Mouse (Mus musculus) stomach, postnatal 0 days (tissue): ENCODE measurements around the gene Nr2e3. TPM values are rescaled to one million over a fixed set of nuclear protein-coding genes. Genes with fewer than 3 reads are reported as not detected.

ENCODE experiments used
- ATAC-seq: fragments of 200-750 bp; cut with Nextera tagmentation; 2 replicates; pipeline ENCODE4 v1.8.0; 2017; ENCODE audit not compliant: low FRiP score, low TSS enrichment
- DNase-seq: peaks from one replicate; pipeline ENCODE4 v3.0.0-alpha.2; 2016; ENCODE audit warnings: low spot score
- H3K27ac ChIP-seq: fragments of 300-500 bp; sonication (generic); replicated peaks from 2 replicates; pipeline ENCODE4 v1.5.1; 2014; ENCODE audit warnings: mild to moderate bottlenecking, control low read depth
- H3K27me3 ChIP-seq: fragments of 300-500 bp; sonication (generic); 2 replicates; pipeline ENCODE4 v1.6.1; 2014; ENCODE audit warnings: low read length; ENCODE audit not compliant: control insufficient read depth, insufficient read depth
- H3K36me3 ChIP-seq: fragments of 300-500 bp; sonication (generic); 2 replicates; pipeline ENCODE4 v1.6.1; 2014; ENCODE audit warnings: low read length, mixed read lengths; ENCODE audit not compliant: control insufficient read depth, insufficient read depth
- H3K4me1 ChIP-seq: fragments of 300-500 bp; sonication (generic); replicated peaks from 2 replicates; pipeline ENCODE4 v1.6.1; 2014; ENCODE audit warnings: antibody characterized with exemption; ENCODE audit not compliant: control insufficient read depth, insufficient read depth
- H3K4me2 ChIP-seq: fragments of 300-500 bp; sonication (generic); replicated peaks from 2 replicates; pipeline ENCODE4 v1.6.1; 2014; ENCODE audit warnings: low read depth, mild to moderate bottlenecking, control low read depth, moderate library complexity
- H3K4me3 ChIP-seq: fragments of 300-500 bp; sonication (generic); 2 replicates; pipeline ENCODE4 v1.5.1; 2014; ENCODE audit warnings: low read depth, low read length, control low read depth
- H3K9ac ChIP-seq: fragments of 300-500 bp; sonication (generic); 2 replicates; pipeline ENCODE4 v1.6.1; 2014; ENCODE audit warnings: mild to moderate bottlenecking, low read length, control low read depth, mixed read lengths
- H3K9me3 ChIP-seq: fragments of 300-500 bp; sonication (generic); 2 replicates; pipeline ENCODE4 v1.6.1; 2016; ENCODE audit warnings: low read length; ENCODE audit not compliant: control insufficient read depth
- CTCF ChIP-seq: IDR thresholded peaks from 2 replicates; pipeline ENCODE4 v1.5.1; 2016; ENCODE audit warnings: antibody characterized with exemption, low read depth, mild to moderate bottlenecking, moderate library complexity
- EP300 ChIP-seq: optimal IDR thresholded peaks from 2 replicates; pipeline ENCODE3; 2016; ENCODE audit warnings: antibody characterized with exemption
- WGBS: fragments of 180-500 bp; shearing (Covaris S2); extraction: QIAGEN DNeasy Blood & Tissue Kit; methylation state at CpG from one replicate; pipeline ENCODE4 v1.1.7; 2014; 5-methylcytosine and 5-hydroxymethylcytosine counted together
- polyA plus RNA-seq: library from polyadenylated mRNA; unstranded; fragments of >200 nt; fragmentation: Nextera tagmentation; extraction: Ambion mirVana; gene quantifications from 2 replicates; pipeline ENCODE4 v1.2.1, GENCODE M21; 2015

Nr2e3 gene
- polyA plus RNA-seq, 1 experiment from 2014 or later = not detected

DNA sequence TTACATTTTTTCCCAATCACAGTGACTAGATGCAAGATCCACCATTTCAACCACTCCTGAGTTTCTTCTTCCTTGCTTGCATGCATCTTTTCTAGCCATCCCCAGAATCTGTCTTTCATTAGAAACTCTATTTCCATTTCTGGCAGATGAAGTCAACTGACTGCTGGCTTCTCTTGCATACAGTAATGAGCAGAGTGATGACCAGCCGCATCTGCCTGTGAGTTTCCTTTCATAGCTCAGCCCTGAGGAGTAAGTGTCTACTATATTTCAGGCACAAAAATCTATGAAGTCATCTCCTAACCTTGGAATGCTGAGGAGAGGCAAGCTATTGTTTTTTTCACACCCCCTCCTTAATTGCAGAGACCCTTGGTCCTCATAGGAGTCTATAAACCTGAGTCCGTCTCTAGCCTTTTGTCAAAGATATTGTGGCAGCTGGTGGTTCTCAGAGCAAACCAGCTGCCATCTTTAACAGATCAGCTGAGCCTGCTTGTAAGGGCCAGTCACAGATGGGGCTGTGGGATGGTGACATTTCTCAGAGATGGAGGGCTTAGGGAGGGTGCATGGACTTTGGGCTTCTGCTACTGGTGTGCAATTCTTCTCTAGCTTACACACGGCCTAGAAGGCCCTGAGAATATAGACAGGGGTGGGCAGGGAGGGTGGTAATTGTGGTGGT is 25.6 kb upstream of the Nr2e3 start:
- whole genome bisulfite sequencing = 73% methylated on average over 3 of the region's 3 CpGs
- DNase-seq = no peak
- H3K36me3 ChIP-seq = peaks cover 3% of the 10 kb centered on the region; the same call in 1 of the 2 replicates

DNA sequence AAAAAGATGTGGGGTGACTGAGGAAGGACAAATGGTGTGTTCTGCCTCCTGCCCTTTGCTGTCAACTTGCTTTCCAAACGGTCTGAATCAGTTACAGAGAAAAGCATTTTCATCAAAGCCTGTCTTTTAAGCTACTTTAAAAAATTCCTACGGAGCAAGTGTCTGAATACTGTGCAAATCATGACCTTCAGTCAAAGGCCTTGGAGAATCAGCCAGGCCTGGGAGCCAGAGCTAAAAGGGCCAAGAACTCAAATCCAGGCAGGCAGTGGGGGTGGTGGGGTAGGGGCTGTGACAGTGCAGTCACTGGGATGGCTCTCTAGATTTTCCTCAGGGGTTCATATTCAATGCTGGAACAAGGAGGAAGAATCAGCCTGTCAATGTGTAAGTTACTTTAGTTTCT is 20.7 kb upstream of the Nr2e3 start:
- Histone ChIP-seq H3K9ac (no peak overlapping the region), H3K9me3 (no peaks in the 10 kb centered on the region), H3K4me2 (no peak overlapping the region), H3K4me1 (no peaks in the 10 kb centered on the region), H3K36me3 (no peaks in the 10 kb centered on the region), H3K27ac (no peak overlapping the region), H3K27me3 (no peaks in the 10 kb centered on the region), H3K4me3 (no peak overlapping the region)
- 69% methylated on average over 2 of the region's 2 CpGs for WGBS
- ATAC-seq = no peak
- TF ChIP-seq CTCF (no peak), EP300 (no peak)
- DNase-seq = no peak

More for the DNA sequence above, 25.6 kb upstream of the Nr2e3 start:
- no peaks in the 10 kb centered on the region for H3K9me3 ChIP-seq
- no peaks in the 10 kb centered on the region for H3K27me3 ChIP-seq
- no peak overlapping the region for H3K9ac ChIP-seq
- H3K4me3 ChIP-seq = no peak overlapping the region
- no peak overlapping the region for H3K27ac ChIP-seq
- H3K4me2 ChIP-seq = no peak overlapping the region
- no peaks in the 10 kb centered on the region for H3K4me1 ChIP-seq
- no peak for ATAC-seq
- TF ChIP-seq CTCF (no peak), EP300 (no peak)

DNA sequence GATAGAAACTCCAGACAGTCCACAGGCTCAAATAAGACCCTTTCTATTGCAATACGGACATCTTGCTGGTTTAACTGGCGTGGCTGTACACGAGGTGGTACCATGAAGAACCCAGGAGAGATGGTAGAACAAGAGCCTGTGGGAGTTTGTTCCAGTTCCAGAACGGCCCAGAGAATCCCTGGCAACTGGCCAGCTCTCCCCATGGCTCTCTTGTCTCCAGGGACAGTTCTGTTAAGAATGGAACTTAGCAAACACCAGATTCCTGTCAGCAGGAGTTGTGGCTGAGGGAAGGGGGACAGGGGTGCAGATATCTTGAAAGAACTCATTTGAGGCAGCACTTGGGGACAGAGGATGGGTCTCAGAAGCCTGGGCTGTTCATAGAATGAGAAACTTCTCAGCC is 10.8 kb upstream of the Nr2e3 start:
- Histone ChIP-seq H3K27ac (no peak overlapping the region), H3K4me2 (no peak overlapping the region), H3K9ac (no peak overlapping the region), H3K36me3 (peaks cover 3% of the 10 kb centered on the region; the same call in 1 of the 2 replicates), H3K9me3 (no peaks in the 10 kb centered on the region), H3K4me1 (no peaks in the 10 kb centered on the region), H3K27me3 (no peaks in the 10 kb centered on the region), H3K4me3 (no peak overlapping the region)
- WGBS = 62% methylated on average over 4 of the region's 4 CpGs
- DNase-seq (no peak), ATAC-seq (no peak)
- TF ChIP-seq CTCF (no peak), EP300 (no peak)

DNA sequence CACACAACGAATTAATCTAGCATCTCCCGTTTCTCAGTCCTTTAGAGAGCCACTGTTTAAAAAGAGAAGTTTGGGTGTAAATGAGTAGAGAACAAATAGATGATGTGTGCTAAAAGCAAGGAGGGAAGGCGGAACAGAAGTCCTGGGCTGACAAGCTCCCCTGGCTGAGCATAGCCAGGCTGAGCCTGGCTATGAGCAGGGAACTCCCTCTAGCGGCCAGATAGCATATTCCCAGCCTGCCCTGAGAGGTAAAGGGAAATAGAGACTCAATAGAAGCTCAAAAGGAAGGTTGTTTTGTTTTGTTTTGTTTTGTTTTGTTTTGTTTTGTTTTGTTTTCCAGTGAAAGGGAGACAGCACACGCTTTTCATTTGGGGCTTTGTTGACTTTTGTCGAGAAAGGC is 8.9 kb upstream of the Nr2e3 start:
- TF ChIP-seq CTCF (peak; percentile 93), EP300 (no peak)
- DNase-seq = peak; percentile 66
- 22% methylated on average over 6 of the region's 6 CpGs for WGBS

DNA sequence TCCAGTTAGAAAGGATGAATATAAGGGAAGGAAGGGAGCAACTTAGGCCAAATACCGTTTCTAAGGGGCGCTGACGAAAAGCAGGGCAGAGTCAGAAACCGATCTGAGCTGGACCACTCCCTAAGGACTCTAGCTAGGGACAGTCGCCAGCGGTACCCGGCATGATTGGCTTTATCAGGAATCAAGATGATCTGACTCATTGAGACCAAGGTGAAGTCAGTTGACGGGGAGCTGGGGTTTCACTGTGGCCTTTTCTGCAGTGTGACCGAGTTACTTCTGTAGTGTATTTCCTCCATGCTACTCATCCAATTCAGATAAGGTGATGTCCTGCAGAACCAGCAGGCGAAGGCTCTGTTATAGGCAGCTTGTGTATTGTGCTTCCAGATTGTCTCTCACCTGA is 4.6 kb upstream of the Nr2e3 start:
- Histone ChIP-seq H3K4me2 (no peak overlapping the region), H3K36me3 (no peaks in the 10 kb centered on the region), H3K4me3 (no peak overlapping the region), H3K27ac (no peak overlapping the region; the same call in 1 of the 2 replicates), H3K4me1 (no peaks in the 10 kb centered on the region), H3K9ac (no peak overlapping the region), H3K27me3 (no peaks in the 10 kb centered on the region), H3K9me3 (no peaks in the 10 kb centered on the region)
- 70% methylated on average over 10 of the region's 10 CpGs for WGBS
- TF ChIP-seq CTCF (no peak), EP300 (no peak)
- no peak for DNase-seq
- ATAC-seq = no peak

More for the DNA sequence above, 8.9 kb upstream of the Nr2e3 start:
- Histone ChIP-seq H3K9ac (no peak overlapping the region), H3K27me3 (no peaks in the 10 kb centered on the region), H3K9me3 (no peaks in the 10 kb centered on the region), H3K36me3 (peaks cover 3% of the 10 kb centered on the region; the same call in 1 of the 2 replicates), H3K4me3 (no peak overlapping the region), H3K27ac (no peak overlapping the region), H3K4me1 (no peaks in the 10 kb centered on the region), H3K4me2 (no peak overlapping the region)
- 0 out of 2 replicates have a peak, but pooled peaks have one; percentile 60 for ATAC-seq

DNA sequence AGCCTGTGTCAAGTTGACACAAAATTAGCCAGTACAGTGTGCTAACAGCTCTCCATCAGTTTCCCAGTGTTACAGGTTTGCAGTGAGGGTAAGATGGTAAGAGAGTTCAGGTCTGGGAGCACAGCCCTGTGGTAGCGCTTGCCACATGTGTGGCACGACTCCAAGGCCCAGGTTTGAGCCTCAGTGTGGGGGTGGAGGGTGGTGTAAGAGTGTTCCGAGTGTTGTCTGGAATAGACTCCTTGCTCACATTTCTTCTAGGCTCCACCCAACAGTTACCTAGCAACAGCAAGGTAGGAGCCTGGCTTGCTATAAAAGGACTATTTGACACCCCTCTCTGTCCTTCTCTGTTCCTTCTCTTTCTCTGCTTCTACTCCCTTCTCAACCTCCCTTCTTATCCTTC is 3.9 kb upstream of the Nr2e3 start:
- TF ChIP-seq CTCF = no peak
- no peak for TF ChIP-seq EP300
- no peaks in the 10 kb centered on the region for H3K9me3 ChIP-seq
- no peaks in the 10 kb centered on the region for H3K36me3 ChIP-seq
- no peak overlapping the region for H3K27ac ChIP-seq
- no peaks in the 10 kb centered on the region for H3K27me3 ChIP-seq
- no peaks in the 10 kb centered on the region for H3K4me1 ChIP-seq
- 45% methylated on average over 3 of the region's 3 CpGs for WGBS
- DNase-seq (no peak), ATAC-seq (no peak)
- H3K9ac ChIP-seq = no peak overlapping the region
- H3K4me2 ChIP-seq = no peak overlapping the region
- H3K4me3 ChIP-seq = no peak overlapping the region
